Mouse (Mus musculus) heart, postnatal 0 days (tissue): ENCODE measurements around the gene Gpr162.

Experiments used
- CTCF ChIP-seq: IDR thresholded peaks from 2 replicates; pipeline ENCODE4 v1.5.1; 2016; ENCODE audit warnings: antibody characterized with exemption, control low read depth, low read depth
- EP300 ChIP-seq: IDR thresholded peaks from 2 replicates; pipeline ENCODE4 v1.6.1; 2016; ENCODE audit warnings: antibody characterized with exemption, low read depth

GRCm38 (mm10) chr6:124812848-124813247, 50.9 kb downstream of the Gpr162 start:
- TF ChIP-seq CTCF (no peak), EP300 (no peak)
